Mouse (Mus musculus): ENCODE data around the gene Syt17. TPM values are rescaled to one million over a fixed set of nuclear protein-coding genes. Genes with fewer than 3 reads are reported as not detected.

Gene Syt17
- polyA plus RNA-seq, 1 experiment from 2014 or later = 30.0 TPM

DNA sequence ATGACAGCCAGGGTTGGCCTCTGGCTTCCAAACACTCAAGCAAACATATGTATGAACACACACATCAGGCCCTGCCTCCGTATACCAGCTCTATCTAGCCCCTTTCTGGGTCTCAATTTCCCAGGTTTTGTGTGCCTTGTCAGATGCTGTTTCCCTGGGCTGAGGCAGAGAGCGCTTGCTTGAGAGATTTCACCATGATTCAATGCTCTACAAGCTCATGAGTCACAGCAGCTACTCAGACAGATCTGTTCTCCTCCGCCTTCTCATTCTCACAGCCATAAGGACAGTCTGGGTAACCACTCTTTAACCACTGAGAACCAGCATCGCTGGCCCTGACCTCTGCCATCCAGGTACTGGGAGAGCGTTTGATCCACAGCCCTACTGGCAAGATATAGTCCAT, 57.3 kb downstream of the Syt17 start:
- no peak for TF ChIP-seq CTCF (IDR thresholded peaks at IDR 0.05)
- peak; percentile 73 for ATAC-seq
- peak; percentile 27 for DNase-seq (ENCODE audit: low read depth, low spot score)
- CTCF ChIA-PET = interaction anchor here (1.4 kb wide), 1 partner anchor 19 kb away, joined by 5 read pairs; no protein-coding TSS in a partner anchor
- POLR2A ChIA-PET = interaction anchor here (1.2 kb wide), 1 partner anchor 14 kb away, joined by 3 read pairs; no protein-coding TSS in a partner anchor
- in situ Hi-C loops (cut with MboI; ENCODE audit: low pct_unique_long_range_greater_than_20kb) = no loop called here
- no peaks in the 10 kb centered on the region for H3K27me3 ChIP-seq

DNA sequence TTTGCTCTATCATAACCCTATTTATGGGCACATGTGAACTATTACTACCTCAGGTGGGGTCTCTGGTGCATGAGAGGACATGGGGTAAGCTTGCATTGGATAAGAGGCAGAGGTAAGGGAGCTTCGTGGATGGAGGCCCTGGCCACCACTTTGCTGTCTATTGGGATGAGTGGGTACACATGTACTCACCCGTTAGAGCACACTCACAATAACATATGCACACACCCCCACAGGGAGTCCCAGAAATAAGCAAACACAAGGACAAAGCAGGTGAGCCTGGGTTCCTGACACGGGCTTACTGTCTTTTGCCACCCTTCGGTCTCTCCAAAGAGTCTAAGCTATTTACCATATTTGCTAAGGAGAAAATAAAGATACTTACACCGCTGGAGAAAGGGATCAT, 67.0 kb downstream of the Syt17 start:
- no peaks in the 10 kb centered on the region for H3K27me3 ChIP-seq
- TF ChIP-seq CTCF (IDR thresholded peaks at IDR 0.05) = no peak
- in situ Hi-C loops (cut with MboI; ENCODE audit: low pct_unique_long_range_greater_than_20kb) = no loop called here
- DNase-seq (ENCODE audit: low read depth, low spot score) (no peak), ATAC-seq (no peak)
- ChIA-PET POLR2A (interaction anchor here (0.8 kb wide), 1 partner anchor 16 kb away, joined by 3 read pairs; no protein-coding TSS in a partner anchor), CTCF (no interaction called here)

DNA sequence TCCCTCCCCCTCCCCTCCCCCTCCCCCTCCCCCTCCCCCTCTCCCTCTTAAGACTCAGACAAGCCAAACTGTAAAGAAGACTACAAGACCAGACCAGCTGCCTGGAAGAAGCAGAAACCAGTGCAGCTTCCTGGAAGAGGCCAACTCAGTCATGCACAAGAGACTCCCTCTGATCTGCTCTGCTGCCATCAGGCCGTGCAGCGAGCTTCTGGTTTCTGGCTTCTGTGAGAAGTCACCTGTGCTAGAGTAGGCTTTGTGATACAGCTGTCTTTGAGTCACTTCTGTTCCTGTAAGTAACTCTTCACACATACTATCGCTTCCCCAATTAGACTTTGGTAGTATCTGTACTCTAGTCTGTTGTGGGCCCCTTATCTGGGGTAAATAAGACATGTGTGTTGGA, 68.0 kb downstream of the Syt17 start:
- CTCF ChIA-PET = no interaction called here
- no peak for ATAC-seq
- POLR2A ChIA-PET = interaction anchor here (0.7 to 2.9 kb wide), 2 partner anchors 15 to 86 kb away, joined by 3 to 15 read pairs; no protein-coding TSS in a partner anchor
- in situ Hi-C loops (cut with MboI; ENCODE audit: low pct_unique_long_range_greater_than_20kb) = no loop called here
- TF ChIP-seq CTCF (IDR thresholded peaks at IDR 0.05) = no peak
- no peaks in the 10 kb centered on the region for H3K27me3 ChIP-seq
- no peak for DNase-seq (ENCODE audit: low read depth, low spot score)

DNA sequence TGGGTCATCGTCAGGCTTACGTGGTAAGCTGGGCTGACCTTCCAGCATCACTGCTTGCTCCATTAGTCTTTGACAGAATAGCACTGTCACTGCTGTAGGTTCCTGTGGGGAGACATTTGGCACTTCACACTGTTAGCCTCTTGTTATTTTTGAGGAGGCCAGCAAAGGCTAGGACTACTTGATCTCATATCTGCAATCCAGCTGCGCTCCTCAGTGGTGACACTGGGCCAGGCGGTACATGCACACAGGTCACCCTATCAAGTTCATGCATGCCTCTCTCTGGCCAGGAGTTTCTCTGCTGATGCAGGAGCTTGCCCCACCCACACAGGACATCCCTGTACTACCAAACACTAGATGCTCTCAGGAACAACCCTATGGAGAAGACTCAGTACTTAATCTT, 71.4 kb downstream of the Syt17 start:
- no peak for TF ChIP-seq CTCF (IDR thresholded peaks at IDR 0.05)
- POLR2A ChIA-PET = no interaction called here
- H3K27me3 ChIP-seq = no peaks in the 10 kb centered on the region
- ATAC-seq (no peak), DNase-seq (ENCODE audit: low read depth, low spot score) (no peak)
- in situ Hi-C loops (cut with MboI; ENCODE audit: low pct_unique_long_range_greater_than_20kb) = no loop called here
- CTCF ChIA-PET = interaction anchor here (0.8 to 2.7 kb wide), 2 partner anchors 12 to 16 kb away, joined by 3 to 7 read pairs; no protein-coding TSS in a partner anchor

DNA sequence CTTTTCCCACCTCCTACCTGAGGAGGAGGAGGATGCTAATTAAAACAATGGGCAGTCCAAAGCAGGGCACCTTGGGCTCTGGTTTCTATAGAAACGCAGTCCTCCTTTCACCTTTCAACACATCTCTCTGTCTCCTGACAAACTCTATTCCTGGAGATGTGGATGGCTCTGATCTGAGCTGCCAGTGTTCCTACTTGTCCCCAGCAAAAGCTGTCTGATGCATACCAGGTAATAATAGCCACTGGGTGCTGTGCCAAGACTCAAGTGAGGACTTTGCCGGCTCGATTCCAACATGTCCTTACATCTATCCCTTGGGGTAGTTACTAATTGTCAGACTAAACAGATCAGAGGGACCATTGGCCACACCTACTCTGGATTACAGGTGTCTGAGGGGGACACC, 72.7 kb downstream of the Syt17 start:
- ATAC-seq (no peak), DNase-seq (ENCODE audit: low read depth, low spot score) (no peak)
- H3K27me3 ChIP-seq = no peaks in the 10 kb centered on the region
- ChIA-PET CTCF (no interaction called here), POLR2A (no interaction called here)
- TF ChIP-seq CTCF (IDR thresholded peaks at IDR 0.05) = no peak
- in situ Hi-C loops (cut with MboI; ENCODE audit: low pct_unique_long_range_greater_than_20kb) = no loop called here

DNA sequence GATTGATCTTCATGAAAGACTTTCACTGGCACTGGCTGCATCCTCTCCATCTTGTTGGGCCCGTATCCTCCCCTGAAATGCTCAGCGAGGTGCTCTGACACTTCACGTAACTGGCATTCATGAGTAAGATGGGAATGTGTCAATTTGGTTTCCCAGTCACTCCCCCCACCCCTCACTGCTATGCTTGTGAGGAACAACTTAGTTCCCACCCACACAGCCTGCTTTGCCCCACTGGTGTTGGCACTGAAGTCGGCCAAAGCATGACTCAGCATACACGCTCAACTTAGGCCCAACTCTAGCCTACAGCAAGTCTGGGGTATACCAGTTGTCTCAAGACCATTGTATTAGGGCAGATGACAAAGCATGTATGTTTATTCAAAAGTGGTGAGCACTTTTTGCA, 76.7 kb downstream of the Syt17 start:
- ChIA-PET CTCF (no interaction called here), POLR2A (no interaction called here)
- in situ Hi-C loops (cut with MboI; ENCODE audit: low pct_unique_long_range_greater_than_20kb) = no loop called here
- no peak for TF ChIP-seq CTCF (IDR thresholded peaks at IDR 0.05)
- DNase-seq (ENCODE audit: low read depth, low spot score) (peak; percentile 35), ATAC-seq (no peak)
- no peaks in the 10 kb centered on the region for H3K27me3 ChIP-seq

DNA sequence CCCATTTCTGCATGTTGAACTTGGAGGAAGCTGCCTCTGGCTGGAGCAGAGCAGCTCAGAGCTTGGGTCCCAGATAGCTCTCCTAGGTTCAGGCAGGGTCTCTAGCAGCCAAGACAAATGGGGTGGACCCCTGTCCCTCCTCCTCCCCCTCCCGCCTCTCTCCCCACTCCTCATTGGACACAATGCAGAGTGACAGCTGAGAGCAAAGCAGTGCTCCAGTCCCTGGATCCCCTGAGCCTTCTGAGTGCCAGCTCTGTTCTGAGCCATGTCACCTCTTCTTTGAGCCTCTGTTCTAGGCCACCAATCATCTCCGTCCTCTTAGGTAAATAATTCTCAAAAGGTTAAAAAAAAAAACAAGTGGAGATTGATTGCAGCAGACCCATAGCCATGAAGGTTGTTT, 78.3 kb downstream of the Syt17 start:
- no peak for DNase-seq (ENCODE audit: low read depth, low spot score)
- POLR2A ChIA-PET = interaction anchor here (0.8 kb wide), 1 partner anchor 32 kb away, joined by 3 read pairs; no protein-coding TSS in a partner anchor
- H3K27me3 ChIP-seq = no peaks in the 10 kb centered on the region
- ATAC-seq = no peak
- in situ Hi-C loops (cut with MboI; ENCODE audit: low pct_unique_long_range_greater_than_20kb) = no loop called here
- no peak for TF ChIP-seq CTCF (IDR thresholded peaks at IDR 0.05)
- CTCF ChIA-PET = interaction anchor here (1.1 to 1.4 kb wide), 3 partner anchors 8 to 65 kb away, joined by 3 to 5 read pairs (median 4); no protein-coding TSS in a partner anchor

DNA sequence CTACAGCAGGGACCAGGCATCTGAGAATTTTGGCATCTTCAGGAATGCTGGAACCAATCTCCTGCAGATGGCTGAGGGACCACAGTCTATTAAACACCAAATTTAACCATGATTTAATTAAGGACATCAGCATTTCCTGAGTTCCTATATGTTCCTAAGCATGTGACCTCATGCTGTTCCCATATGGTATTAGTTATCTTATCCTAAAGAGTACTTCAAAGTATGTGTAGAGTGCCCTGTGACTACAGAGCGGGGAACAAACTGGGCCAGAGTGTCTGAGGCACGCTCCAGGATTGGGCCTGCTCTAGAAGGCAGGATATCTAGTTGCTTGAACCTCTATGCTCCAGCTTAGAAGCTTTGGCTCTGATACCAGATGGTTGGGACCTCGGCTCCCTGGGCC, 82.1 kb downstream of the Syt17 start:
- TF ChIP-seq CTCF (IDR thresholded peaks at IDR 0.05) = no peak
- ATAC-seq (no peak), DNase-seq (ENCODE audit: low read depth, low spot score) (no peak)
- ChIA-PET POLR2A (interaction anchor here (3.2 kb wide), 1 partner anchor 13 kb away, joined by 15 read pairs; no protein-coding TSS in a partner anchor), CTCF (interaction anchor here (0.7 to 2.0 kb wide), 3 partner anchors 43 to 72 kb away, joined by 3 to 5 read pairs (median 4); no protein-coding TSS in a partner anchor)
- in situ Hi-C loops (cut with MboI; ENCODE audit: low pct_unique_long_range_greater_than_20kb) = no loop called here
- H3K27me3 ChIP-seq = no peaks in the 10 kb centered on the region

DNA sequence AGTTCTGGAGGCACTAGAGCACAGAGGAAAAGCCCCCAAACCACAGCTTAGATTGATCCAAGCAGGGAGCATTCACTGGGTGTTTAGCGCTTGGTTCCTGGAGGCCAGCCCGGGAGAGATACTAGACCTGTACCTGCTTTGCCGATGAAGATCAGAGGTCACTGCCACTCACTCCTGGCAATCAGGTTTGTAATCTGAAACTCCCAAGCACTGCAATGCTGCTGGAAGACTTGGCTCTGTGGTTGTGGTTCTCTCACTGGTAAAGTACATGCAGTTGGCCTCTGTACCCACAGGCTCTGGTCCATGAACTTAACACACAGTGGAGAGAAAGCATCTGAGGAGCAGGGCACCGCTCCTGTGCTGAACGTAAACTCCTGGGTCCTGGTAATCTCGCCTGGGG, 82.8 kb downstream of the Syt17 start:
- no peaks in the 10 kb centered on the region for H3K27me3 ChIP-seq
- POLR2A ChIA-PET = interaction anchor here (0.7 to 3.2 kb wide), 2 partner anchors 9 to 13 kb away, joined by 3 to 15 read pairs; no protein-coding TSS in a partner anchor
- no peak for TF ChIP-seq CTCF (IDR thresholded peaks at IDR 0.05)
- CTCF ChIA-PET = interaction anchor here (0.7 to 1.9 kb wide), 8 partner anchors 8 to 73 kb away, joined by 3 to 13 read pairs (median 5); no protein-coding TSS in a partner anchor
- in situ Hi-C loops (cut with MboI; ENCODE audit: low pct_unique_long_range_greater_than_20kb) = no loop called here
- no peak for ATAC-seq
- no peak for DNase-seq (ENCODE audit: low read depth, low spot score)

DNA sequence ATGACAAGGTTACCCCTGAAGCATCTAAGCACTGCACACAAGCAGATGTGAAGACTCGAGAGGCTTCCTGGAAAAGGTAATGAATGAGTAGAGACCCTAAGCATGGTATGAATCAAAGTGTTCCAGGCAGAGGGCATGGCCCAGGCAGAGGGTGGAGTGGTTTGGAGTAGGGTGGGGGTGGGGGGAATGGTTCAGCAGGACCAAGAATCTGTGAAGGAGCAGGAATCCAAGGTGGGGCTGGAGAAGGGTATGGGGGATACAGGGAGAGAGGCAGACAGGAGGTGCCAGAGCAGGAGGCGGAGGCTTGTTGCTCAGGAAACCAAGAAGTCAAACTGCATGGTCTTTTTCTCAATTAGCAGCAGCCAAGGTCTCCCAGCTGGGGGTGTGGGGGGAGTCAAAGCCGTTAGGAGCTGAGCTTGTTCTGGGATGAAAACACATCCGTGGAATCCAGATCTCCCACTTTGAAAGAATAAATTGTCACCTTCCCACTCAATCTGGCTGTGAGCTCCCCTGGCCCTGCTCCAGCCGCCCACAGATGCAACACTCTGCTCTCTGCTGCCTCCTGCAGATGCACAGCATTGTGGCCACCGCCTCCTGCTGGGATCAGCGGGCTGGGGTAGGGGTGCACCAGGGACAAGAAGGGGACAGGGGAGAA, 83.5 kb downstream of the Syt17 start:
- peak; percentile 72 for DNase-seq (ENCODE audit: low read depth, low spot score)
- peak; percentile 88 for TF ChIP-seq CTCF (IDR thresholded peaks at IDR 0.05)
- peak; percentile 32 for ATAC-seq
- no peaks in the 10 kb centered on the region for H3K27me3 ChIP-seq
- ChIA-PET CTCF (interaction anchor here (0.8 to 1.9 kb wide), 8 partner anchors 13 to 155 kb away, joined by 3 to 13 read pairs (median 5); no protein-coding TSS in a partner anchor), POLR2A (interaction anchor here (0.7 to 3.2 kb wide), 2 partner anchors 14 to 227 kb away, joined by 5 to 15 read pairs; no protein-coding TSS in a partner anchor)
- in situ Hi-C loops (cut with MboI; ENCODE audit: low pct_unique_long_range_greater_than_20kb) = no loop called here

Data from Patski (cell line).